Mouse (Mus musculus) induced T-regulatory cell, adult 2 months (primary cell): ENCODE results near the gene Rora.

Experiments used
- DNase-seq: peaks from one replicate; pipeline ENCODE4 v3.0.0-alpha.2; 2012; ENCODE audit warnings: low read depth

Rora gene

DNA sequence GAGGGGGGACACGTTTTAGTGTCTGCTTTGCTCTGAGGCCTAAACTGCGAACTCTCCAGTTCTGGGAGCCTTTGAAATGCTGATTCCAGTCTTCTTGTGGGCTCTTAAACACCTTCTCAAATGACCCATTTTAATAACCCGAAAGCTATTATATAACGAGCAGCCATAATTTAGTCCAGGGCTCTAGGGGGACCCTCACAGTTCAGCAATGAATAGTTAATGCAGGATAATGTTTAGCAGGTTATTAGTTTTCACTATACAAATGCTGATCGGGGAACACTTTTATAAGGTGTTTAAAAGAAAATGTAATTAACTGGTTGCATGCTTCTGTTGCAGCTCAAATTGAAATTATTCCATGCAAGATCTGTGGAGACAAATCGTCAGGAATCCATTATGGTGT is 694.2 kb downstream of the Rora start:
- no peak for DNase-seq

DNA sequence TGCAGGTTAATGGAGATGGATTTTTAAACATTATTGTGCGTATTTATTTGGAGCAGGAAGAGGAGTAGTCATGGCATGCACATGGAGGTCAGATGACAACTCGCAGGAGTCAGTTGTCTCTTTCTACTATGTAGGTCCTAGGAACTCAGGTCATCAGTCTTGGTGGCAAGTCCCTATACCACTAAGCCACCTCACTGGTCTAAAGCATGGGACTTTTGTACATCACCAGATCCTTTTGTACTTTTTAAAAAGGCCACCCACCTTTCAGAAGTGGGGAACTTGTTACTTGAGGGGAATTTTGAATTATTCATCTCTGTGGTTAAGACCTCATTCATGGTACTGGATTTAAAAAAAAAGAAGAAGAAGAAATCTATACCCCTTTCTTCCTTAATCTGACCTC is 696.0 kb downstream of the Rora start:
- DNase-seq, result peak; percentile 56

DNA sequence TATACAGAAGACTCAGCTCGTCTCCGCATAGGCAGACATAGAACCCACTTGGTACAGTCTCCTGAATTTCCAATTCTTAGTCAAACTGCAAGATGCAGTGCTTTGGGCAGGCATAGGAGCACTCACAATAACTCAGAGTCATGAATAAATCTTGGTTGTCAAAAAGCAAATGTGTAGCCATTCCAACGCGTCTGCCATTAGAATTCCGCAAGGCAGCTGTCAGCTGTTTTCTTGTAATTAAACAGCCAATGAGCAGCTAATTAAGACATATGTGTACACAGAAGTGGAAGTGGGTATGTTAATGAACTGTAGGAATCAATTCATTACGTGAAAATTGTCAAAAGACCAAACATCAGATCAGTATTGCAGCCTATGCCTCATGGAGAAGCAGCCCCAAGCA is 700.6 kb downstream of the Rora start:
- no peak for DNase-seq

DNA sequence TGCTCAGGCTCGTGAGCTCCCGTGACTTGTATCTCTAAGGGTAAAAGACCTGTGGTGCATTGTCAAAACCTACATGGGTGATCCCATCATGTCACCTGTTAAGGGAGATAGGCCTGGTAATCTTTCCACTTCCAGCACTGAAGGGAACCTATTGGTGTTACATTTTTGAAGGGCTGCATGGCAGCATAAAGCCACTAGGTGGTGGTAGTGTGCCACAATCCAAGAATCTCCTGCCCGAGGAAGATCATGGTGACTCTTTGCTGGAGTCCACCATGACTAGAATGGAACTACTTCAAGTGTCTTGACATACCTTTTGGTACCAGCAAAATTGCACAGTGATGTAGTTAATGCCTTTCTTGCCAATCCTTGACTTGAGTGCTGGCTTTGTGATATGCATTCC is 704.2 kb downstream of the Rora start:
- DNase-seq, result peak; percentile 82

DNA sequence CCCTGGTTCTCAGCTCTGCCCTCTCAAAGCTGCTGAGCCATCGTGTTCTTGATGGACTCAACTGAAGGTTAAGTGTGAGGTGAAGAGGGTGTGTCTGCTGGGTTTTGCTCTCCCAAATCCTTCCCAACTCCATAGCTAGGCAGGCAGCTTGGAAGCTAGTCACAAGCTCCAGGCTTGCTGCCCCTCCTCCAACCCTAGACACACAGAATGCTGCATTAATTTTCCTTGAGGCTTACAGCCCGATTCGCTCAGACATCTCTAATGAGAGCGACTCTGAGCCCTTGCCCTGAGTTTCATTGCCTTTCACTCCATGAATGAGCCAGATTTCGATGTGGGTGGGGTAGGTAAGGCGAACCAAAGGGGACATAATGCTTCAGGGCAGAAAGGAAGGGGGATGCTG is 705.2 kb downstream of the Rora start:
- no peak for DNase-seq

DNA sequence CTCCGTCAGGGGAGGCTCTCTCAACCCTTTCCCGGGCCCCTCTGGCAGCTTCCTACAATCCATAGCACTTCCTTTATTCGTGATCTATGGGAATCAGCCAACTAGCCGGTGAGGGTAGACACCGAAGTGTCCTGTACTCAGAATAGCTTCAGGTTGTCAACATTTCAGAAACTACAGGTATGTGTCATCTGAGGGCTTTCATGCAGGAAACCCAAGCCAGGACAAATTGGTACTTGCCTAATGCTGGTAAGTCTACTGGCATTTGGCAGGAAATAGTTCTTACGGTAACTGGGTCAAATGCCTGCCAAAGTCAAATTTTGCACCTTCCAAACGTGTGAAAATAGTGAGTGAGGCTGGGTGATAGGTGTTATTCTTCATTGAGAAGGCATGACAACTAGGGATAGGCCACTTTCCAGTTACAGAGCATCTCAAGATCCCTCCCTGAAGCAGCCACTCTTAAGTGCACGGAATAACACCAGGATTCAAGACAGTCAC is 708.4 kb downstream of the Rora start:
- no peak for DNase-seq

DNA sequence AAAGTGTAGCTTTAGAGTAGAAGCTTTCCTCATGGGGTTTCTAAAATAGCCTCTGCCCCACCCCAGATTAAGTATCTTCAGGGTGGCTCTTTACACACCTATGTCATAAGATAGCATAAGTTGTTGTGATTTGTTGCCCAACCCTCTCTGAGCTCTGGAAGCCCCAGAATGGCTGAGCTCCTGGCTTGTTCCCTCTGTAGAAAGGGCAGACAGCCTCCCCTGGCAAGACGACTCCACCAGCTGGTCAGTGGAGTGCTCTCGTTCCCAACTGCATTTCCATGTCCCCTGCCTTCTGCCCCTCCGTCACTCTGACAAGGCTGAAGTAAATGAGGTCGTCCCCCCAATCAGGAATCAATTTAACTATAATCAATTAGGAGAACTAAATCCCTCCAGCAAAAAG is 709.2 kb downstream of the Rora start:
- DNase-seq, result no peak

DNA sequence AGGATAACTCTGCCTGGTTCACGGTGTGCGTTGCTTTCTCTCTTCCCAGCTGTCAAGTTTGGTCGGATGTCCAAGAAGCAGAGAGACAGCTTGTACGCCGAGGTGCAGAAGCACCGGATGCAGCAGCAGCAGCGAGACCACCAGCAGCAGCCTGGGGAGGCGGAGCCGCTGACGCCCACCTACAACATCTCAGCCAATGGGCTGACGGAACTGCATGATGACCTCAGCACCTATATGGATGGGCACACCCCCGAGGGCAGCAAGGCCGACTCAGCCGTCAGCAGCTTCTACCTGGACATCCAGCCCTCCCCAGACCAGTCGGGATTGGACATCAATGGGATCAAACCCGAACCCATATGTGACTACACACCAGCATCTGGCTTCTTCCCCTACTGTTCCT is 710.5 kb downstream of the Rora start:
- no peak for DNase-seq

DNA sequence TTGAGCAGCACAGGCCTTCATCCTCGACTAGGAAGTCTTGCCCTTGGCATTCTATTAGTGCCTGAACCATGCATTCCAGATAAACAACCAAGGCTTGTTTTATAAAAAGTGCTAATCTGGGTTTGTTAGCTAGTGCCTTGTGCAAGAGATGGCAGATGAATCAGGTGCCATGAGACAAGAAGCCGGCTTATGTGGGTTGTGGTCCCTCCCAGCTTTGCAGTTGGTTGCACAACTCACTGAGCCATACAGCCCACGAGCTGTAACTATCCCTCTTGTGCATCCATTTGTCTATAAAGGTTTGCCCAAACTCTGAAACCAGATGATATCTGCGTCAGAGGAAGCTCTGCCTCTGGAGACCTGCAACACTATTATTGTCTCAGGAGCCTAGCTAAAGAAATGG is 713.5 kb downstream of the Rora start:
- DNase-seq, result no peak

DNA sequence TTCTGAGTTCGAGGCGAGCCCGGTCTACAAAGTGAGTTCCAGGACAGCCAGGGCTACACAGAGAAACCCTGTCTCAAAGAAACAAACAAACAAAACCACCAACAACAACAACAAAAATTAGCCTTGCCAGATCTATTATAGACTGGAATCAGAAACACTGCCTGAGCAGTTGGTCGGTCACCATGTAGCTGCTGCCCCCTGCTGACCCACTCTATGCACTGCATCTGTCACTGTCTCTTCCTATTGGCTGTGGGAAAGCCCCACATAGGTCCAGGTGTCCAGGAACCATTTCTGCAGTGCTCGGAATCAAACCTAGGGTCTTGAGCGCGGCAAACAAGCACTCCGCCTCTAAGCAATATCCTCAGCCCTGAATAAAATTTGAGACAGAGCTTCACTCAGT is 714.5 kb downstream of the Rora start:
- DNase-seq, result peak; percentile 78

DNA sequence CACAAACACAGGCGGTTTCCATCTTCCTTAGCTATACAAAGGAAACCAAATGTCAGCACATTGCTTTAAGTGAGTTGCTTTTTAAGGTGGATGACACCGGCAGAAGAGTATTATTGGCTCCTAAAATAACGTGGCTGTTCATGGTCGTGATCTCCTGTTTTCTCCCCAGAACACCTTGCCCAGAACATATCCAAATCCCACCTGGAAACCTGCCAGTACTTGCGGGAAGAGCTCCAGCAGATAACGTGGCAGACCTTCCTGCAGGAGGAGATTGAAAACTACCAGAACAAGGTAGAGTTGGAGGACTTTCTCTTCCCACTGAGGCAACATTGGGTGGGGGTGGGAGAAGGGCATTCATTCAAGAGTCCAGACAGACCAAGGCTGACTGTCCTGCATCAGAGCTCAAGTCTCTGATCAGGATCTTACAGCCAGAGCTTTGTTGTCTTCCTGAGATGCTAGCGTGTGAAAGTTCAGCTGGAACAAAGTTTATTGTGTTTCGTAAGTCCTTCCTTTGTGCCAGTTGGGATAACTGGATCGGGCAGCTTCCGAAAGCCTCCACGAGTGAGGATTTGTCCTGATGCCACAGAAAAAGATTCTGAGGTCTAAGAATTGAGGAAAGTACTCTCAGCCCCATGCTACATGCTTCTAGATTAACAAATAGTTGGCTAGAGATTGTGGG is 717.6 kb downstream of the Rora start:
- DNase-seq, result no peak

DNA sequence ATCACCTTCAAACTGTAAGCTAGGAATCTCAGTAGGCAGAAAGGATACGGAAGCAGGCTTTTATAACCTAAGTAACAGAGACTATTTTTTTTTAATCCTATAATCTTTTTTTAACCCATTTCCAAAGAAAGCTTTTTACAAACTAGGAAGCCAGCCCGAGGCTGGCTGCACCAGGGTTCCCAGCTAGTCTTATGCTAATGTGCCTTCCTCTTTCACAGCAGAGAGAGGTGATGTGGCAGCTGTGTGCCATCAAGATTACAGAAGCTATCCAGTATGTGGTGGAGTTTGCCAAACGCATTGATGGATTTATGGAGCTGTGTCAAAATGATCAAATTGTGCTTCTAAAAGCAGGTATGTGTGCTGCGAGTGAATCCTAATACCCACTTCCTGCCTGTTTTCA is 719.3 kb downstream of the Rora start:
- DNase-seq, result no peak

DNA sequence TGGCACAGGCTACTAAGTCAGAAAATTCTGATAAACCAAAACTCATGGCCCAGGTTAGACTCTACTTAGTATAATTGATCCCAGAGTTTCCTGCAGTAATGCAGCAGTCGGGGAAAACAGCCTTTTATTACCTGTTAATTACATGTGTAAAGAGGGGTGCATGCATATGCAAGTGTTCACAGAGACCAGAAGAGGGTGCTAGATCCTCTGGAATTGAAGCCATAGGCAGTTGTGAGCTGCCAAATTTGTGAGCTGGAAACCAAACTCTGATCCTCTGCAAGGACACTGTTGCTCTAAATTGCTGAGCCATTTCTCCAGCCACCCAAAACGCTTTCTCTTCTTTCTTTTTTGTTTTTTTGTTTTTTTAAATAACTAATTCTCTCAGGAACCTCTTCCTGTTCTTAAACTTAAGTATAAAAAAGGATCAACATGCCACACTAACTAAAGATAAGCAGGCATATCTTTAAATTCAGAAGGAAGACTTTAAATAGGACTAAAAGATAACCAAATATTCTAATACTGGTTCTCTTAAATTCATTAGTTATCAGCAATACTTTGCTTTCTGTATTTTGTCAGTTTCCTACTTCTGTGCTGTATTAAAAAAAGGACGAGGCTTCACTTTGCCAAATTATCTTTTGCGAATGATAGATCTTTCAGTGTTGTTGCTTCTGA is 723.5 kb downstream of the Rora start:
- DNase-seq, result peak; percentile 29

DNA sequence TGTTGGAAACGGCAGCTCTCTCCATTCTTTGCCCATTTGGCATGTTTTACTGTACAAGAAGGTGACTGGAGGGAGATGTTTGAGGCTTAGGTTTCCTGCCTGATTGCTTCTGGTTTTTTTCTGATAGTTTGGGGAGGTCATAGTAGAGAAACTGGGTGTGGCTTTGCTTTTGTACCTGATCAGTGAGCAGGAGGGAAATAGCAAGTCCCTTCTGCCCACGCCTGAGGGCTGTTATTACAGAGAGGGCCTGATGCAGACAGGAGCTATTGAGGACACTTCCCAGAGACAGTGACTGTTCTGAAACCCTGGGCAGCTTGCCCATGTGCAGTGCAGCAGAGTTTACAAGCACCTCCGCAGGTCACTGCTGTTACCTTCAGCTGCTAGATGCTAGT is 724.1 kb downstream of the Rora start:
- DNase-seq, result no peak

DNA sequence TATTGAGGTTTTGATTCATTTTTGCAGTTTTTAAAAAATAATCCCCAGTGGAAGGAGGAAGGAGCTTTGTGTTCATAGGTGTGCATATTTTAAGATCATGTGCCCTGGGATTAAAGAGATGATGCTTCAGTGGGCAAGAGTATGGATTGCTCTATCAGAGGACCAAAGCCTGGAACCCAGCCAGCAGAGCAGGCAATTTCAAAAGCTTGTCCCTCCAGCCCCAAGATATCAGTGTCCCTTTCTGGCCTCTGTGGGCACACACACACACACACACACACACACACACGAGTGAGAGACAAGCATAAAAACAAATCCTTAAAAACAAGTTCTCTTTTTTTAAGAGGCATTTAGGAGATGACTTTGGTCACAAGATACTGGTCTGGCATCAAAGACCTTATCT is 727.0 kb downstream of the Rora start:
- no peak for DNase-seq

DNA sequence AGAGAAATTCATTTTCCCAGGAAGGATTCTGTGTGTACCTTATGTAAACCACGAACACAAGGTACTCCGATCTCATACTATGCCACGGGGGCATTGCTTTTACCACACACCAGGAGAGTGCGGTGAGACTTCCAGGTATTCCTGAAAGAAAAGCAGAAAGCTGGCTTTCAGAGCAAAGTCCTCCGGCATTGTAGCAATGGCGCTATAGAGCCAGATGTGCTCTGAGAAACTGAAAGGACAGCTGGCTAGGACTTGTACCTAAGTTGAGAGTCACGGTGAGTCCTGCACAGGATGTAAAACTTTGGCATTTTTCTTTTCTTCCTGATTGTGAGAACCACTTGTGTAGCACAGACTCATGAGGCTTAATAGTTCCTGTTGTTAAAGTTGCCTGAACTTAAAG is 728.2 kb downstream of the Rora start:
- no peak for DNase-seq

DNA sequence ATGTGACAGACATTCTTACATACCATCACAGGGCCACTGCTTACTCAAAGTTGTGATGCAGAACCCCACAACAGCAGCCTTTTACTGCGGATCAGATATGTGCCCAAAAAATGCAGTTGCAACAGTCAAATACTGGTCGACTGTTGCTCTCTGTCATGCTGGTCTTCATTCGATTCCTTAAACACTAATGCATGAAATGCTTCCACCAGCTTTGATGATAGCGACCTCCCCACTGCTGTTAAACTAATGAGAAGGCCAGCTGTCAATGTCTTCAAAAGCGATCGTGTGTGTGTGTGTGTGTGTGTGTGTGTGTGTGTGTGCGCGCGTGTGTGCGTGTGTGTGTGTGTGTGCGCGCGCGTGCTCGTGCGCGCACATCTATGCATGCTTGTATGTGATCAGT is 730.9 kb downstream of the Rora start:
- DNase-seq, result no peak

DNA sequence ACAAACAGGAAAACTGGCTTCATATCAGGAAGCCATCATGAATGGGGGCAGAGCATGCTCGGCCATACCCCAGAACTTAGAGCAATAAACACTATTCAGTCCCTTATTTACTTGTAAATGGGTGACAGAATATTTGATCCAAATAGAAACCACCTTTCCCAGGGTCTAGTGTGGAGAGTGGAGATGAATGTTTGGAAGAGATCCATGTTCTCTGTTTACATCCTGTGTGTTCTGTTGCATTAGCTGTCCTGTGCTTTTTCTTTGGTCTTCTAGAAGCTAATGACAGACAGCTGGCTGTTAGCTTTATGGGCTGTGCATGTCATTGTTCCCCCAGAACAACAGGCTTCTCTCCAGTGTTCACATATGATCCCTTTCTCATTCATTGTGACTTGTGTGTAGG is 731.3 kb downstream of the Rora start:
- DNase-seq, result no peak

DNA sequence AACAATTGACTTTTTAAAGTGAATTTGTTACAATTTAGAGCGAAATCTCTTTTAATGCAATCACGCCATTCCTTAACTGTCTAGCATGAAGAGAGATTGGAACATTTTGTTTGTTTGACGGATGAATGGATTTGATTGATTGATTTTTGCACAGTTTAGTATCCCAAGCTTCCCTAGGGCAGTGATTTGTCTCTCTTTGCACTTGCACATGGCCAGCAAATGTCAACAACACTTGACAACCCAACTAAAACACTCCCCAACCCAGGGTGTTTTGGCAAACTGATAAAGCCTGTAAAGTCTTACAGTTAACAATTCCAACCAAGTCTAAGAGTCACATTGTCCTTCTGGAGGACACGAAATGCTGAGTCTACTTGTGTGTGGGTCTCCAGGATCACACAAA is 733.7 kb downstream of the Rora start:
- no peak for DNase-seq

DNA sequence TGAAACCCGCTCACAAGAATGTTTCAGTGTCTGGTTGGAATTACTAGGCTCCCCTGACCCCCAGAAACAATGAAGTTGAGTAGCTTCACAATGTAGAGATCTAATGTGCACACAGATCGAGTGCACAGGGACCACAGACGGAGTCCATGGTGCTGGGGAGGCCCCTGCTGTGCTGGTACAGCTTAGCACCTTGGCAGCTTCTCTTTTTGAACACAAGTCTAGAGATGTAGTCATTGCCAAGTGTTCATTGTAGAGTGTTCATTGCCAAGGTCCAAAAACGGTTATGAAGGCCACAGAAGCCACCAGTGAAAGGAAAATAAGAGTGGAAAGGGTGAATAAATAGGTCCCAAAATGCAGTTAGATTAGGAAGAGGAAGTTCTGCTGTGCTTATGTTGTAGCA is 737.0 kb downstream of the Rora start:
- DNase-seq, result no peak

DNA sequence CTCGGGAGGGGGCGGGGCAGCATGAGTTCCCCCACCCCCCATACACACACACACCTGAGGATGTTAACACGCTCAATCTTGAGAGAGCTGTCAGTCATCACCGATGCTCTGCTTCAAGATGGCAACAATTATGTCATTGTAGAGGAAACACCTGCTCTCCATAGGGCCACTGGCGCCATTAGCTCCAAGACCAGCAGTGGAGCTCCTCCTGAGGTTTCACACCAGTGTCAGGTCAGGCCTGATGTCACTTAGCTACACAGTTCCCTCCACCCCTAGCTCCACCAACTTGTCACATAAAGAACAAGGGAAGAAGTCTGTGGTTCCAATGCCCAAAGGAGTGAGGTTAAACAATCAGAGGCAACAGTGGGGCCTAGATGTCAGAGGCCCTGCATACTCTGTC is 740.6 kb downstream of the Rora start:
- no peak for DNase-seq

DNA sequence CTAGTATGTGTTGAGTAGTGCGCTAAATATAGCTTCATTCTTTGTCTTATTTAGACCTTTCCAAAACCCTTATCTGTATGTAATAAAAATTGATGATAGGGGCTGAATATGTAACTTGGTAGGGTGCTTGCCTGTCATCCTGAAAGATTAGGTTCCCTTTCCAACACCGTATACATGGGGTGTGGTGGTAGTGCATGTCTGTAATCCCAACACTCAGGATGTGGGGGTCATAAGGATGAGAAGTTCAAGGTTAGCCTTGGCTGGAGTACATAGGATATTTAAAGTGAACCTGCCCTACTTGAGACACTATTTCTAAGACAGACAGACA is 743.8 kb downstream of the Rora start:
- DNase-seq, result no peak

DNA sequence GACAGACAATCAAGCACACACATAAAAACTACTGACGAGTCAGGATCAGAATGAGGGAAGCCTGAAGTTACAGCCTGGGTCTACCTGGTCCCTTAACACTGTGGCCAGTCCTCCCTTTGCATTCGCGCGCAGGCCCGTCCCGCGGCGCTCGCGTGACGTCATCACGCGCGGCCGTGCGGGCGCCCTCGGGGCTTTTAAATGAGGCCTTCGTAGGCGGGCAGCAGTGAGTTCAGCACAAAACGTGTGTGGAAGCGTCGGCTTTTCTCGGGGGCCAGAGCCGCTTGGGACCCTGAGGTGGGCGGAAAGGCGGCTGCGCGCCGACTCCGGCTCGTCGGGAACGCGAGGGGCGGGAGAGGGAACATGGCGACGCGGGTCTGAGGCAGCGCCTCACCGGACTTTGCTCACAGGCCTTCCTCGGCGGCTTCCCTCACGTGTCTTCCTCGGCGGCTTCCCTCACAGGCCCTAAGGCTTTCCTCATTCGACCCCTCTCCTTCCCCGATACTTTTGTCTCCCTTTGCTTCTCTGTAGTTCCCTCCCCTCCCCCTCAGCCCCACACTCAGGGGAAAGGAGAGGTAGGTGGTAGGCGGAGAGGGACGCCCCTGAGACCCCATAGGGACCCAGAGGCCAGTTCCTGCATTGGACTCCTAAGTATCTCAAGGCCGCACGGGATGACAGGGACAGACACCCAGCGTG is 744.3 kb downstream of the Rora start, which contains the start of gene Ice2:
TSS of gene Ice2 (plus strand) at position 147 of the 693 bp plus-strand sequence.
- peak; percentile 89 for DNase-seq

DNA sequence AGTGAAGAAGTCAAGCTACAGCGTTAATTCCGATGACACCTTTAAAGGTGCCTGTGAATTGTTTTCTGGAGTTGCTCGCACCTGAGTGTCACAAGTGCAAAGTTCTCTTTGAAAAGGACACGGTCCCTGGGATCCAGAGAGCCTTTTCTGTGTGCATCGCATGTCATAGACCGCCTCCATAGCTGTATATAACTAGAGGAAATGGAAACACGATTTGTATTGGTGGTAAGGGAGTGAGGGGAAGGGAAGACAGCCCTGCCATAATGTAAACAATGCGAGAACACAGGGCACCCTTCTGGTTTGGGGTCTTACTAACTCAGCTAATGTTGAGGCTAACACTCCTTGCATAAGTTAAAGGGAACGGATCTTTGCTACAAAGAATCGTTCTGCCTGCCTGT is 744.9 kb downstream of the Rora start:
- DNase-seq, result no peak
